Mouse (Mus musculus): Measurements from ENCODE around the gene Rcbtb1.

- TF ChIP-seq GATA1 (IDR thresholded peaks at IDR 0.05; ENCODE audit: borderline replicate concordance, low read length) (no peak), FLI1 (IDR thresholded peaks at IDR 0.05; ENCODE audit: low read length) (no peak)
These were observed 8.8 kb downstream of the Rcbtb1 start for GRCm38 (mm10) chr14:59209816-59210215.

Measured in megakaryocyte, embryonic 14.5 days (primary cell).